Mouse (Mus musculus) hindbrain, embryonic 15.5 days (tissue): ENCODE data around the gene BC049352. TPM values are rescaled to one million over a fixed set of nuclear protein-coding genes. Genes with fewer than 3 reads are reported as not detected.

Experiments
- ATAC-seq: fragments of 200-750 bp; cut with Nextera tagmentation; 2 replicates; pipeline ENCODE4 v1.8.0; 2017; ENCODE audit warnings: low read depth, moderate number of reproducible peaks, moderate TSS enrichment; ENCODE audit not compliant: low FRiP score
- H3K27ac ChIP-seq: fragments of 300-500 bp; sonication (generic); replicated peaks from 2 replicates; pipeline ENCODE4 v1.5.1; 2015; ENCODE audit warnings: mild to moderate bottlenecking, inconsistent platforms
- H3K27me3 ChIP-seq: fragments of 300-500 bp; sonication (generic); 2 replicates; pipeline ENCODE4 v1.6.1; 2015; ENCODE audit warnings: control low read depth, inconsistent platforms
- H3K36me3 ChIP-seq: fragments of 300-500 bp; sonication (generic); 2 replicates; pipeline ENCODE4 v1.6.1; 2015; ENCODE audit warnings: control low read depth, inconsistent platforms
- H3K4me1 ChIP-seq: fragments of 300-500 bp; sonication (generic); replicated peaks from 2 replicates; pipeline ENCODE4 v1.6.1; 2015; ENCODE audit warnings: control low read depth, inconsistent platforms
- H3K4me2 ChIP-seq: fragments of 300-500 bp; sonication (generic); 2 replicates; pipeline ENCODE4 v1.6.1; 2015; ENCODE audit warnings: moderate library complexity, mild to moderate bottlenecking, inconsistent platforms
- H3K4me3 ChIP-seq: fragments of 300-500 bp; sonication (generic); 2 replicates; pipeline ENCODE4 v1.5.1; 2015; ENCODE audit warnings: mild to moderate bottlenecking, inconsistent platforms
- H3K9ac ChIP-seq: fragments of 300-500 bp; sonication (generic); 2 replicates; pipeline ENCODE4 v1.6.1; 2015; ENCODE audit warnings: inconsistent platforms
- H3K9me3 ChIP-seq: fragments of 300-500 bp; sonication (generic); 2 replicates; pipeline ENCODE4 v1.6.1; 2016; ENCODE audit warnings: control low read depth, inconsistent platforms
- WGBS: fragments of 180-500 bp; shearing (Covaris S2); methylation state at CpG from one replicate; pipeline ENCODE4 v1.1.7; 2015; 5-methylcytosine and 5-hydroxymethylcytosine counted together
- polyA plus RNA-seq: library from polyadenylated mRNA; unstranded; fragments of >200 nt; fragmentation: Nextera tagmentation; extraction: Ambion mirVana; gene quantifications from 2 replicates; pipeline ENCODE4 v1.2.1, GENCODE M21; 2015

BC049352 gene
- polyA plus RNA-seq, 1 experiment from 2014 or later: not detected

GRCm38 (mm10) chr9:45255431-45255830 is 73.6 kb downstream of the BC049352 start:
- no peak overlapping the region for H3K4me3 ChIP-seq
- 98% methylated on average over 4 of the region's 4 CpGs for WGBS
- H3K27ac ChIP-seq: no peak overlapping the region
- no peak overlapping the region for H3K4me2 ChIP-seq
- H3K9ac ChIP-seq: no peak overlapping the region
- ATAC-seq: no peak
- no peaks in the 10 kb centered on the region for H3K27me3 ChIP-seq
- no peaks in the 10 kb centered on the region for H3K9me3 ChIP-seq
- no peaks in the 10 kb centered on the region for H3K36me3 ChIP-seq
- H3K4me1 ChIP-seq: no peaks in the 10 kb centered on the region

GRCm38 (mm10) chr9:45255967-45256366 is 74.2 kb downstream of the BC049352 start:
- ATAC-seq: no peak
- WGBS: 83% methylated on average over 5 of the region's 5 CpGs
- H3K4me1 ChIP-seq: no peaks in the 10 kb centered on the region
- no peak overlapping the region for H3K9ac ChIP-seq
- H3K4me2 ChIP-seq: no peak overlapping the region
- no peaks in the 10 kb centered on the region for H3K9me3 ChIP-seq
- H3K27me3 ChIP-seq: no peaks in the 10 kb centered on the region
- no peak overlapping the region for H3K27ac ChIP-seq
- H3K4me3 ChIP-seq: no peak overlapping the region
- H3K36me3 ChIP-seq: no peaks in the 10 kb centered on the region

GRCm38 (mm10) chr9:45259065-45259464 is 77.3 kb downstream of the BC049352 start:
- H3K9ac ChIP-seq: no peak overlapping the region
- no peak overlapping the region for H3K27ac ChIP-seq
- H3K4me1 ChIP-seq: no peaks in the 10 kb centered on the region
- WGBS: 88% methylated on average over 13 of the region's 13 CpGs
- no peak for ATAC-seq
- no peaks in the 10 kb centered on the region for H3K9me3 ChIP-seq
- no peak overlapping the region for H3K4me2 ChIP-seq
- no peak overlapping the region for H3K4me3 ChIP-seq
- no peaks in the 10 kb centered on the region for H3K36me3 ChIP-seq
- H3K27me3 ChIP-seq: no peaks in the 10 kb centered on the region

- no peak for ATAC-seq
- Histone ChIP-seq H3K4me2 (no peak overlapping the region), H3K4me3 (no peak overlapping the region), H3K36me3 (no peaks in the 10 kb centered on the region), H3K27ac (no peak overlapping the region), H3K9me3 (no peaks in the 10 kb centered on the region), H3K9ac (no peak overlapping the region), H3K4me1 (no peaks in the 10 kb centered on the region), H3K27me3 (no peaks in the 10 kb centered on the region)
- 56% methylated on average over 4 of the region's 4 CpGs for WGBS
Observed at GRCm38 (mm10) chr9:45261466-45261865, 79.7 kb downstream of the BC049352 start.

- Histone ChIP-seq H3K9ac (no peak overlapping the region), H3K27me3 (no peaks in the 10 kb centered on the region), H3K4me1 (no peaks in the 10 kb centered on the region), H3K4me3 (no peak overlapping the region), H3K36me3 (no peaks in the 10 kb centered on the region), H3K27ac (no peak overlapping the region), H3K4me2 (no peak overlapping the region), H3K9me3 (no peaks in the 10 kb centered on the region)
- ATAC-seq: no peak
- whole genome bisulfite sequencing: 69% methylated on average over 5 of the region's 5 CpGs
Observed at GRCm38 (mm10) chr9:45261872-45262271, 80.1 kb downstream of the BC049352 start.

GRCm38 (mm10) chr9:45267099-45267498 is 85.3 kb downstream of the BC049352 start:
- 90% methylated on average over 4 of the region's 4 CpGs for WGBS
- Histone ChIP-seq H3K36me3 (no peaks in the 10 kb centered on the region), H3K4me1 (peaks cover 10% of the 10 kb centered on the region; the same call in 1 of the 2 replicates), H3K27ac (no peak overlapping the region), H3K4me3 (no peak overlapping the region), H3K9me3 (no peaks in the 10 kb centered on the region), H3K27me3 (peaks cover 23% of the 10 kb centered on the region), H3K4me2 (no peak overlapping the region), H3K9ac (no peak overlapping the region)
- no peak for ATAC-seq

- Histone ChIP-seq H3K9me3 (no peaks in the 10 kb centered on the region), H3K36me3 (no peaks in the 10 kb centered on the region), H3K27ac (no peak overlapping the region), H3K9ac (no peak overlapping the region), H3K27me3 (peaks cover 23% of the 10 kb centered on the region), H3K4me3 (no peak overlapping the region; the same call in 1 of the 2 replicates), H3K4me1 (peaks cover 10% of the 10 kb centered on the region; the same call in 1 of the 2 replicates), H3K4me2 (no peak overlapping the region)
- WGBS: 68% methylated on average over 4 of the region's 4 CpGs
- ATAC-seq: no peak
Observed at GRCm38 (mm10) chr9:45268079-45268478, 86.3 kb downstream of the BC049352 start.

- Histone ChIP-seq H3K9ac (peak within 1 kb of the TSS; percentile 33), H3K27ac (no peak within 1 kb of the TSS), H3K36me3 (no peaks in the 10 kb centered on the region), H3K9me3 (no peaks in the 10 kb centered on the region), H3K4me1 (peaks cover 10% of the 10 kb centered on the region; the same call in 1 of the 2 replicates), H3K27me3 (peaks cover 23% of the 10 kb centered on the region), H3K4me3 (peak within 1 kb of the TSS; percentile 47), H3K4me2 (peak within 1 kb of the TSS; percentile 80)
- 9% methylated on average over 36 of the region's 36 CpGs for WGBS
- no peak for ATAC-seq
Observed at GRCm38 (mm10) chr9:45268597-45269325, 87.0 kb downstream of the BC049352 start, which contains the start of gene Il10ra. Il10ra (minus strand) TSS chr9:45269149.

- no peak overlapping the region for H3K4me3 ChIP-seq
- H3K9ac ChIP-seq: no peak overlapping the region
- H3K4me2 ChIP-seq: no peak overlapping the region
- H3K4me1 ChIP-seq: peaks cover 10% of the 10 kb centered on the region; the same call in 1 of the 2 replicates
- WGBS: 55% methylated on average over 5 of the region's 5 CpGs
- H3K27me3 ChIP-seq: peaks cover 23% of the 10 kb centered on the region
- H3K27ac ChIP-seq: no peak overlapping the region
- H3K36me3 ChIP-seq: no peaks in the 10 kb centered on the region
- H3K9me3 ChIP-seq: no peaks in the 10 kb centered on the region
- ATAC-seq: no peak
Observed at GRCm38 (mm10) chr9:45272213-45272612, 90.4 kb downstream of the BC049352 start.

- Histone ChIP-seq H3K36me3 (no peaks in the 10 kb centered on the region), H3K27me3 (peaks cover 8% of the 10 kb centered on the region; the same call in 1 of the 2 replicates), H3K4me2 (no peak overlapping the region), H3K4me3 (no peak overlapping the region), H3K9ac (no peak overlapping the region), H3K4me1 (0 out of 2 replicates have a peak, but pooled peaks cover 2% of the 10 kb centered on the region), H3K27ac (no peak overlapping the region), H3K9me3 (no peaks in the 10 kb centered on the region)
- no peak for ATAC-seq
- 84% methylated on average over 4 of the region's 4 CpGs for WGBS
Observed at GRCm38 (mm10) chr9:45274218-45274617, 92.4 kb downstream of the BC049352 start.

- no peak for ATAC-seq
Observed at GRCm38 (mm10) chr9:45274635-45275034, 92.8 kb downstream of the BC049352 start.

GRCm38 (mm10) chr9:45280059-45280458 is 98.3 kb downstream of the BC049352 start:
- 74% methylated on average over 3 of the region's 3 CpGs for whole genome bisulfite sequencing
- H3K36me3 ChIP-seq: no peaks in the 10 kb centered on the region
- no peak overlapping the region for H3K4me3 ChIP-seq
- H3K27ac ChIP-seq: no peak overlapping the region
- no peak for ATAC-seq
- no peaks in the 10 kb centered on the region for H3K9me3 ChIP-seq
- no peak overlapping the region for H3K4me2 ChIP-seq
- no peak overlapping the region for H3K9ac ChIP-seq
- H3K4me1 ChIP-seq: no peaks in the 10 kb centered on the region
- H3K27me3 ChIP-seq: no peaks in the 10 kb centered on the region

More at GRCm38 (mm10) chr9:45274635-45275034, 92.8 kb downstream of the BC049352 start:
- 91% methylated on average over 2 of the region's 2 CpGs for WGBS
- Histone ChIP-seq H3K27me3 (peaks cover 4% of the 10 kb centered on the region; the same call in 1 of the 2 replicates), H3K4me2 (no peak overlapping the region), H3K4me1 (no peaks in the 10 kb centered on the region), H3K36me3 (no peaks in the 10 kb centered on the region), H3K9me3 (no peaks in the 10 kb centered on the region), H3K9ac (no peak overlapping the region), H3K4me3 (no peak overlapping the region), H3K27ac (no peak overlapping the region)
